Mouse (Mus musculus): ENCODE measurements around the gene Mug2.
"Not testable (repeated sequence)": the region's sequence is repeated elsewhere in the genome, so short reads cannot be mapped to it uniquely, and the experiment has no call there.

- TF ChIP-seq POLR2A (IDR thresholded peaks at IDR 0.05; ENCODE audit: borderline replicate concordance, low read depth, low read length); CTCF (IDR thresholded peaks at IDR 0.05; ENCODE audit: low read depth, low read length): not testable (repeated sequence)
These were observed 48.7 kb upstream of the Mug2 start for GRCm38 (mm10) chr6:121957803-121958349.

Measured in bone marrow macrophage, adult 2 months (primary cell).